Mouse (Mus musculus) cerebellum, adult 11-12 months (tissue): Measurements from ENCODE around the gene Ermp1.
A peak's percentile ranks its signal among the peaks of the same experiment; 100 is the strongest.

Source experiments
- DNase-seq: peaks from one replicate; pipeline ENCODE4 v3.0.0; 2022

The Ermp1 gene

DNA sequence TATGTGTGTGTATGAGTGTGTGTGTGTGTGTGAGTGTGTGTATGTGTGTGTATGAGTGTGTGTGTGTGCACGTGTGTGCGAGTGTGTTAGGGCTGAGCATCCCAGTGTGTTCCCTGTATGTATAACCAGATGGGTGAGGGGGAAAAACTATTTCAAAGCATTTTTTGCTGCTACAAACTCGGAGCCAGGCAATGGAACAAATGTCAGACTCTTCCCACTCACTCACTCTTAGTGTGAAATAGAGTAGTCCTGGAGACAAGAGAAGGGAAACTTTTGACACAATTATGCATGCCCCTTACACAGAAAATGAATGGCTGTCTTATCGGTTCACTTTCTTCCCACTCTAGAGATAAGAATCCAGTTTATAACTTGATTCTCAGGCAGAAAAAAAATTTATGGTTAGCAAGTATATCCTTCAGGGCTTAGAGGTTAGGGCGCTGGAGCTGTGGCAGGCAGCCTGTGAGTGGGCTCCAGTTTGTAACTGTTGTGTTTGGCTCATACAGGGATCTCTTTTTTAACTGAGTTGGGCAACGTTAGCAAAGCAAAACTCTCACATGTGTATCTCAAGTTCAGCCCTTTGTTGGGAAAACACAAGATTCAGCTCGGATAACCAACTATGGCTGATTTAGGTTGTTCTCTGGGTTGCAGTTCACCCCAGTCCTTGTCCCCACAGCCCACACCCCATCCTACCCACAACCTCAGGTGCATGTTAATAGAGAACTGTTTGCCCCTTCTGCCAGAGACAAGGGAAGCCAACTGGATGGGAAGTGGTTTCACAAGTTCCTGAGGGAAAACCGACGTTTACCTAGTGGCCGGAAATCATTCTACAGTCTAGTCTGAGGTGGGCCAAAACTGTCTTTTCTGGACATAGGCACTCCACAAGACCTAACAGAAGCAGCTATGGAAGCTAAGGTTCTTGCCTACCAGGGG is 12.9 kb upstream of the Ermp1 start:
- no peak for DNase-seq

DNA sequence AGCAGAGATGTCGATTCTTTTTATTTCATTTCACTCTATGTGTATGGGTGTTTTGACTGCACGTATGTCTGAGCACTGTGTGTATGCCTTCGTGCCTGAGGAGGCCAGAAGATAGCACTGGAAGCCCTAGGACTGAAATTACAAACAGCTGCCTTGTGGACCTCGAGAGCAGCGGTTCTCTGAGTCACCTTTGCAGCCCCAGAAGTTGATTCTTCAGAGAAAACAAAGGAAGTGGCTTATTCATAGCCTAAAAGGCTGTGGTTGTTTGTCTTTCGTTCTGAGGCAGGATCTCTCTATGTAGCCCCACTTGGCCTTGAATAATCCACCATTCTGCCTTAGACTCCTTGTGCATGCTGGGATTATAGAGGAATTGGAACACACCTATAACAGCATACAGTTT is 11.5 kb upstream of the Ermp1 start:
- no peak for DNase-seq

DNA sequence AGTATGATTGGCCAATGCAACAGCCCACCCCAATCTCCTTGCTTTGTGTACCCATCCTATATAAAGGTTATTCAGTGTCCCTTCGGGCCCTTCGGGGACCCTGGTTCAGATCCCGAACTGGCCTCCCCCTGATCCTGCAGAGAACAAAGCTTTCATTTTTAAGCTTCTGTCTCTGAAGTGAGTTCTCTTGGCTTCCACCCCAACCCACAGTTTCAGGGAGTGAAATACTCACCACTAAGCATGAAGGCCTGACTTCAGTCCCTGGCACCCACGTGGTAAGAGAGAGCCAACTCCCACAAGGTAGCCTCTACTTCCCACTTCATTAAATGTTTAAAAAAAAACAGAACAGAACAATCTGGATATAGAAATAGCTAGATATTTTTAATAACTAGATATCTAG is 10.6 kb upstream of the Ermp1 start:
- no peak for DNase-seq

DNA sequence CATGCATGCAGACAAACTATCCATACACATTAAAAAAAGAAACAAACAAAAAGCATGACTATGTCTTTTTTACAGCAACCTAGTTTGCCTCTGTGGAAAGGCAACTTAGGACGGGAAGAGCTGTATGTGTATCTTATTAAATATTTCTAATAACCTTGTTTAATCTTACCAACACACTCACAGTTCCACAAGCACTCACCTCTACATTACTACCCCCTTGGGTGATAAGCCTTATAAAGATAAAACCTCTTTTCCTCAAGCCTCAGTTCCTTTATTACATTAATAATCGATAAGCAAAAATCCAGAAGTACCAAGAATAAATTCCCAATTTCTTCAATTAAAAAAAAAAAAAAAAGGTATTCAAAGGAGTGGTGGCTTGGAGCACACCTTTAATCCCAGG is 9.3 kb upstream of the Ermp1 start:
- no peak for DNase-seq

DNA sequence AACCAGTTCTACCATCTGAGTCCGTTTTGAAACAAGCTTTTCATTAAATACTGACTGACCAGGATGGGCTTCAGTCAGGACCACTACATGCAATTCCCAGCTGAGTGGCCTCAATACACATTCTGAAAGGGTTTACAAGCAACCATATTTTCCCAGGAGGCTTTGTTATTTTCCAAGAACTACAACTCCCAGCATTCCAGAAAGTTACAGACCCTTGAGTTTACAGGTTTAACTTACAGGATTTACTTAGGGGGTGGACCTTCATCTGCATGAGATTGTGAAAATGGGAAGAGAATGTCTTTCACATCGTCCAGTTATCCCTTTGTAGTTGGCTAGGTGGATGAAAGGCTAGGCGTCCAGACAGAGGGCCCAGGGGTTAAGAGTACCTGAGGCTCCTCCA is 8.8 kb upstream of the Ermp1 start:
- no peak for DNase-seq

DNA sequence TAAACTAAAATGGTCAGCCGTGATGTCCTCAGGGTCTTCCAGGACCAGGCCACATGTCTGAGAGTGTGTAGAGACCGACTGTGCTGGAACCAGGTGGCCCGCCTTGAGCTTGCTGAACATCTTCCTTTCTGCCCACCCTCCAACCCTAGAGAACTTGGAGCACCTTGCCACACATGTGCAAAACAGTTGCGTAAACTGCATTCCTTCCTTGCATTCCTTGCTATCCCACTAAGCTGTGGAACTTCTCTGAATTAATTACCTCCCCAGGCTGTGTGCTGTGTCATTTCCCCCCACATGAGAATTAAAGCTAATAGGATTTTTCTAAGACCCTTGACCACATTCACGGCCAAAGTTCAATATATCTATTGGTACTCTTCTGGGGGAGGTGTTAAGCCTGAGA is 8.4 kb upstream of the Ermp1 start:
- DNase-seq = no peak

DNA sequence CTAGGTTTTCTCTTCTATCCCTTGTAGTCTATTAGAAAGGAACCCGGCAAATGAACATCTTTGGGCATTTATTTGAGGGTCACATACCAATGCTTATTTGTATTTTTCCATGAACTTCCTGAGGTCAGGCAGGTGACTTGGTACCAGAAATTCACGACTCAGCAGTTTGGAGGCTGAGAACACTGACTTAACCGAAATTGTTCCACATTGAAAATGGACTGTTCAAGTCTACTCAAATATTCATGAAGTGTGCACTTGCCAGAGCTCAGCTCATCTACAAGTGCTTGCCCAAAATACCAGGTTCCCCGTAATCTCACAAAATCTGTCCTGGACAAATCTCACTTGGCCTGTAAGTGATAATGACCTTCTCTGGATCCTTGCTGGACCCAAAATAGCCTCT is 7.8 kb upstream of the Ermp1 start:
- no peak for DNase-seq

DNA sequence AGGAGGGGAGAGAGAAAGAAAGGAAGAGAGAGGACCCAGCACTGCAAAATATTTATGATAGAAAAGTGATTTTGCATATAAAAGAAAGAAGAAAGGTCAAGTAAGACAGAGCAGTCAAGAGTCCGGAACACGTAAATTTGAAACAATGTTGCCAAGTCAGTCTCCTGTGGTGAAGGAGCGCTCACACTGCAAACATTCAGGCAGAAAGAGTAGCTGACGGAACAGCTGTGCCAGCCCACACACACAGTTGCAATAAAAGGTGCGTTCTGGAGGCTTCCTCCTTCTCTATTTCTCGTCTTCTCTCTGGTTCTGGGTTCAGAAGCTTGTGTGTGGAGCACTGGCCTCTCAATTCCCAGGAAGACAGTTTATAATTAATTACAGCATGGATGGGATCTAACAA is 6.9 kb upstream of the Ermp1 start:
- DNase-seq = no peak

DNA sequence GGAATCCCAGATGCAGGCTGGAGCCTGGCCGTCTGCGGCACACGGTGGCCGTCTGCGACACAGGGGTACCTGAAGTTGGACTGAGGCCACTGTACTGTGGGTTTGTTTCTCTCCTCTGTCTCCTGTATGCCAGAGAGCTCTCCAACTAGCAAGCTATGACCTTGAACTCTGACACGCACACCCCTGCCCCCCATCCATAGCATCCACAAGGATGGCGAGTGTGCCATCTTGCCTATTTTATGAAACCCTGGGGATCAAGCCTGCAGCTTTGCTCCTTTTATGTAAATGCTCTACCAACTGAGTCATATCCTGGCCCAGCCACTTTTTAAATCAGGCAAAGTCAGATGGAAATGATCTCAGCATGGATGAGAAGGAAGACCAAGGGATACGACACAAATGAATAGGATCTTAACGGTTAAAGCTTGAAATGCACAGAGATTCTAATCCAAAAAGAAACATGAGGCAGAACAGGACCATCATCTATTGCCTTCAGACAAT is 5.6 kb upstream of the Ermp1 start:
- no peak for DNase-seq

DNA sequence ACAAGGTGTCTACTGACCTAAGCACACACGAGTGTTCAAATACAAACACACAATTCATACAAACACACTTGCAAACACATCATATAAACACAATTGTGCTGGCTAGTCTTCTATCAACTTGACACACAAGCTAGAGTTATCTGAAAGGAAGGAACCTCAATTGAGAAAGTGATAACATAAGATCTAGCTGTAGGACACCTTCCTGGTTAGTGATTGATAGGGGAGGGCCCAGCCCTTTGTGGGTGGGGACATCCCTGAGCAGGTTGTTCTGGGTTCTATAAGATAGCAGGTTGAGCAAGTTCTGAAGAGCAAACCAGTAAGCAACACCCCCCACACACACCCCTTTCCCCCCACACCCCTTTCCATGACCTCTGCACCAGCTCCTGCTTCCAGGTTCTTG is 1.5 kb upstream of the Ermp1 start:
- DNase-seq = no peak

DNA sequence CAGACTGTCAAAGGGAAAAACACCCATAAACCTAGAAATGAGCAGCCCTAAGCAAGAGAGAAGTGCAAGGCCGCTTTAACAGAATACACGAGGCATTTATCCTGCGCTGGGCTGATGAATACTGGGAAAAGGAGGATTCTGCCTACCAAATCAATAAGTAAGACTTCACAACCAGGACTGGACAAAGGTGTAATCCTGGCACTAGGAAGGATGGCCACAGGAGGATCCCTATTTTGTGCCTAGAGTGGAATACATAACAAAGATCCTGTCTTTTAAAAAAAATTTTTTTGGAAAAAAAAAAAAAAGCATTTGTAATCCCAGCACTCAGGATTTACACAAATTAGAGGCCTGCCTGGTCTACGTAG is 317 bp upstream of the Ermp1 start:
- no peak for DNase-seq

DNA sequence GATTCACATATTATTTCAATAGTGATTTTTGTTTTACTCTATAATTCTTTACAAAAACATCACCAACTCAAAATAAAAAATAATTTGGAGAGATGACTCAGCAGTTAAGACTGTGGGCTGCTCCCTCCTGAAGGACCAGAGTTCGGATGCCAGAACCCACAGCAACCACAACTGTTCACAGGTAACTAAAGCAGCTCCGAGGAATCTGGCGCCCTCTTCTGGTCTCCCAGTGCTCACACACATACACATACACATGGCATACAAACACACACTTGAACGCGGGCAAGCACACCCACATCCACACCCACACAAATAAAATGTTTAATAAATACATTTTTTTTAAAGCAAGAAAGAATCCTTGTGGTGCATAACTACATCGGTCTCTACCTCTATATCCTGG is 3.5 kb downstream of the Ermp1 start:
- DNase-seq = peak; percentile 16

DNA sequence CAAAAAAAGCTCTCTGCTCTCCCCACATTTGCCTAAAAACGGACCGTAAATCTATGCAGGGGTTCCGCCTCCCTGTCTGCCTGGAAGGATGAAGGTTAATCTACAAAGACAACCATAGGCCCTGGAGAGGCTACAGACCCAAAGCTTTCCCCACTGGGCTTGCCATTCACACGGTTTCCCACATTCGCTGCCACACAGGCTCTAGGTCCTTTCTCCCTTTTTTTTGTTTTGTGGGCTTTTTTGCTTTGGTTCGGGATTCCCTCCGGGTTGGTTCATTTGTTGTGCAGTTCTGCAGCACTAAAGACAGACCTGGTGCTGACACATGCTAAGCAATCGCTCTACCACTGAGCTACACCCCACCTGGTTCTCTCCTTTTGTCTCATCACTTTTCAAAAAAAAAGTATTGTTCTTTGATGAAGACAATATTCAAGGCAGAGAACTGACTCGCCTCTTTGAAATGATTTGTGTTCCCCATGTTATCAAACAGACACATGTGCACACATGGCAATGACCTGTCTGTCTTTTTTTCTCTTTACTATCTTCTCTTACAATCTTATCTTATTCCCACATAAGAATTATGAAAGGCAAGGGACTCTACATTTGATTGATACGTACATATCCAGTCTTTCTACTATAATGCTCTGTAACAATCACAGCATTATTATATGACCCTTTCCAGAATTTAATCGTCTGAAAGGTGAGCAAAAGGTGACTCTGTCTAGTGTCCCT is 4.9 kb downstream of the Ermp1 start:
- no peak for DNase-seq

DNA sequence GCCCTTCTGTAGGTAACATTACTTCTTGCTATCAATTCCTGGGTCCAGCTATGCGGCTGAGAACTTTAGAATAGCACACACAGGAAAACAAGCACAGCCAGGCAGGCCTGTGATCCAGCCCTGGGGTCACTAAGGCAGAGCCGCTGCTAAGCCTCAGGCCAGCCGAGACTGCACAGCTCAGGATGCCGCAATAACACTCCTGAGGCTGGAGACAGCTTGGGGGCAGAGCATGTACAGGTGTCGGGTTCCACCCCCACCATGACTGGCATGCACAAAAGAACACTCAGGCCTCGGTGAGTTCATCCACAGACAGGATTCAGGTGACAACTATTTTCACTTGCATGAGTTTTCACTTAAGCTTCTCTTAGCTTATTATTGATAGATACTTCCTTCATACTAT is 6.0 kb downstream of the Ermp1 start:
- DNase-seq = no peak

DNA sequence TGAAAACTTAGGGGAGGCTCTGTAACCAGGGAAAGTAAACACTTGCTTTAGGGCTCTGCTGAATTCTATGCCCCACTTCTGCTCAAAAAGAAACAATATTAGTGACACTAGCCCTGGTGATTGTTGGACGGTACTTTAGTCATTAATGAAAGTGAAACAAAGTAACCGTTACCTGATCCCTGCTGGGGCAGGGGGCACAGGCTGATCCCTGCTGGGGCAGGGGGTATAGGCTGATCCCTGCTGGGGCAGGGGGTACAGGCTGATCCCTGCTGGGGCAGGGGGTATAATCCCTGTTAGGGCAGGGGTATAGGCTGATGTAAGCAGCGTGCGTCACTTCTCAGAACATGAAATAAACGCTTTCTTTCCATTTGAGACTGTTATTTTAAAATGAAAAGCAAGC is 6.7 kb downstream of the Ermp1 start:
- no peak for DNase-seq

DNA sequence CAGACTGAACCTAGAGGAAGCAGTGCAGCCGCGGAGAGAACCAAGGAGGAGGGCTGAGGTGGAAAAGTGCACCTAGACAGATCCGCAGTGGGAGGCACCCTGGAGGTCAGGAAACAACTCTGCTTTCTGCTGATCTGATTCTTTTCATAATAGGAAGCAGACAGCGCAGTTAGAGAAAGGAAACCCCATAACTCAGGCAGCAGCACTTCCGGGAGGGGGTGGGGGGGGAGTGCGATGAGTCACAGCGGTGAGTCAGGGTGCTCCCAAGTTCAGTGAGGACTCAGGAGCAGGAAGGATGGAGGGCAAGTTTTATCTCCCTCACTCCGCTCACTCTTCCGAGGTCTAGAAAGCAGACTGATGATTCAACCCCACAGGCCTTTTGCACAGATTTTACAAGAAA is 7.2 kb downstream of the Ermp1 start:
- DNase-seq = no peak

DNA sequence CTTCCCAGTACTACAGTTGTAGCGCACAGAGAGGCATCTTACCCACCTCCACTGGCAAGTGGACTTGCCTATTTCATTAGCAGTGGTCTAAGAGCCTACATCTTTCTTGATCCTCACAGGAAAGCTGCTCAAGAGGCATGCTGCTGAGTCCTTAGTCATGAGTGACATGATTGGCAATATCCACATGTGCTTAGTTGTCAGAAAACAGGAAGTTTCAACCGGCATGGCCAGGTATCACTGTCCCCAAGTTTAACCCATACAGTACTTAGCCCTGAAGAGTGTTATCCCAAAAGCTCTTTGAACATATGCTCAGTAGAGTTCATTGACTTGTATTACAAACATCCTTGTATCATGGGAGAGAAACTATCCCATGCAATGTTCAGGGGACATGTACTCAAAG is 36.1 kb downstream of the Ermp1 start:
- DNase-seq = no peak

DNA sequence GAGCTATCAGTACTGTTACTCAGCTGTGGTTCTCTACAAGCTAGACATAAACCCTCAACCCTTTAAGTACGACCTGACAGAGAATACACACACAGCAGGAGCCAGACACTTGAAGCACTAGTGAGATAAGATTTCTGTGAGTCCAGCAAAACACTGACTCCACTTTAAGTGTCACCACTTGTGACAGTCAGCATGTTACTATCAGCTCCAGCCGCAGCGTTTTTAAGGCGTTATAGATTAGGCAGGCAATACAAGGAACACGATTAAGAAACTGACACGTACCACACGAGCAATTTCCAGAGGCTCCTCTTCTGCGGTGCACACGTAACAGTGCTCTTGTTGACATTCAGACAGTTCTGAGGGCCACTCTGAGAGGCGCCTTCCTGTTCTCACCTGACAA is 37.3 kb downstream of the Ermp1 start:
- no peak for DNase-seq

DNA sequence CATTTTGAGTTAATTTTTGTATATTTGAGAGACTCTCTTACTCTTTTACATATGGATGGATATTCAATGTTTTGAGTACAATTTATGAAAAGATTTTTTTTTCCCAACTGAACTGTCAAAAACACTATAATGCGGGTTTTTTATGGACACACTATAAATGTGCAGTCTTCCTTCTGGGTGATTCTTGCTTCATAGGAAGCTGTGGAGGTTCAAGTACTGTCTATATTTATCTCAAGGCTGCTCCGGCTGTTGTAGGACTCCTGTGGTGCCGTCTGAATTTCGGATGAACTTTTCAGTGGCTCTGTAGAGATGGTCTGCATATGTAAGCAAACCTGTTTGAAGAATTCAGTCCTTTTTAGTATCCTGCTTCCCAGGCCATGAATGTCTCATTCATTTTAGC is 40.0 kb downstream of the Ermp1 start:
- DNase-seq = no peak

DNA sequence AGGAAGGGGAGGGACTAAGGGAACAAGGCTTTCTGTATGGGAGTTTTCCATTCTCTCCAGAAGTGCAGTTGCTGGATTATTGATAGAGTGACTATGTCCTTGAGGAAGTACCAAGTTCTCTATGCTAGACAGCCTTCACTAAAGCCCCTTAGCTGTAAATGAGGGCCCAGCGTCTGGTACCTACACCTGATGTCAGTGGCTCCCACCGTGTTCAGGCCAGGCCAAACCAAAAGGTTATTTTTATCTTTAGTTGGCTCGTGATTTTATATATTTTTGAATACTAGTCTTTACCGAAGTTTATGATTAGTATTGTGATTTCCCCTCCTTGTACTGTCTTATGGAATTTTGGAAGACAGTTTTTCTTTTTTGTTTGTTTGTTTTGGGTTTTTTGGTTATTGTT is 40.7 kb downstream of the Ermp1 start:
- DNase-seq = no peak

DNA sequence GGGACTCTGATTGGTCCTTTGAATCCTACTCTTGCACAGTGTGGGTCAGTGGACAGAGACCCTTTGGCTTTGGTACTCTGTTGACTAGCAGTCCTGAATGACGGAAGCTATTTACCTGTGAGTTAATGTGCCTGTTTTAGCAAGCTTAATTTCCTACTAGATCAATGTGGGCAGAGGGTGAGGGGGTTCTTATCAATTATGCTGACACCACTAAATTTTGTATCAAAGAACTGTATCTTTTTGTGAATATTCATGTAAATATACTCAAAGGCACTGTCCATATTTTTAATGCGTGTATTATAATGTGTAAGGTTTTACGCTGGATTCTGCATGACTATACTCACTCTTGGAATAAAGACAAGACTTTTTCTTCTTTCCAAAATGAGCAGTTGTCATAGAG is 43.6 kb downstream of the Ermp1 start:
- no peak for DNase-seq

DNA sequence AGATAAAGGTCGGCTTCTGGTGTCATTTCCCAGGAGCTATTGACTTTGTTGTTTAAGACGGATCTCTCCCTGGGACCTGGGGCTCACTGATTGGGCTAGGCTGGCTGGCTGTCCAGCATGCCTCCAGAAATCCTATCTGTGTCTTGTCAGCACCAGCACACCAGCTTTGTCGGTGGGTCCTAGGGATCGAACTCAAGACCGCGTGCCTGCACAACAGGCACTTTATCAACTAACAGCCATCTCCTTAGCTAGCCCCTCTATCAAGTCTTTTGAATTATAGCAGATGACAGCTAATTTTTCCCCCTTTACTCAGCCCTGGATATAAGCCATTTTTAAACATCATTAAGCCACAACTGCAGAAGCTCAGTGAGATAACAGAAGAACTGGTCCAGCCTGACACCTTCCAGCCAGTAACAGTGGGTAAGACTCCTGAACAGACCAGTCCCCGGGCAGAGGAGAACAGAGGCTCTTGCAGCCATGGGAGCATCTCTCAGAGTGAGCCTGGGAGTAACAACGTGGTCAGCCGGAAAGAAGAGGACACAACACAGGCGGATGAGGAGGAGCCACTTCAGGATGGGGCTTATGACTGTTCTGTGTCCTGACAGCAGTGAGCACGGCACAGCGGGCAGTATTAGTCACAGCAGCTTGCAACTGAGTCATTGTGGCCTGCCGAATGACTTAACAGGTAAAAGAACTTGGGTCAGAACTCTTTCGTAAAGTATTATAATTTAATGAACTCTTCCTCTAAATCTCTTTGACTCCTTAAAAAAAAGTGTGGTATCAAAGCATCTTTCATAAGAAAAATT is 44.5 kb downstream of the Ermp1 start:
- DNase-seq = no peak

DNA sequence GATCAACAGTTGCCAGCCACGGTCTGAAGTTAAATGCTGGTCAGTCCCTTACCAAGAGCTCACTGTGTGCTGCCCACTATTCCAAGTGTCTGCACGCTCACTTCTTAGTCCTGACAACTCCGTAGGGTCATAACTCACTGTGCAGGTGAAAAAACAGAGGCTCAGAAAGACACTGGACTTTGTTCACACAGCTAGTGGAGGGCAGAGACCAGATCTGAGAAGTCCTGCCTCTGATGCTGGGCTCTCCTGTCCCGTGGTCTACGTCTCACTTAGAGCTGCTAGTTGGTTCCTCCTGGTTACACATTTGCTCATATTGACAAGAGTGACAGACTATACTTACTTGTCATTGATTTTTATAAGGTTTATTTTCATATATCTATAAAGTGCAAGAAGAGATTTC is 49.2 kb downstream of the Ermp1 start:
- no peak for DNase-seq

DNA sequence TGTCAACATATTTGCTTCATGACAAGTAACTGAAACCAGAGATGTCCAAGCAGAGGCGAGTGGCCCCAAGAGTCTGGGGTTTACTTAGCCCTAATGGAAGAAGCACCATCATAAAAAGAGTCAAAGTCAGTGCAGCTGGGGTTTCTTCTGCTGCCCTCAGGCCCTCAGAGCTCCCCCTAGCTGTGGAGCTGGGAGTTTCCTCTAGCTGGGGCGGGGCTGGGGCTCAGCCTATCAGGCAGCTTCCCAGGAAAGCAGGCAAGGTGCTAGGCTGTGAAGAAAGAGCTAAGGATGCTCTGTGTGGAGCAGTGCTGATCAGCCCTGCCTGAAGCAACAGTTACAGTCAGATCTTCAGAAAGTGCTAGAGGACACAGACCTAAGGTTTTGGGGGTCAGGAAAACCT is 51.2 kb downstream of the Ermp1 start:
- DNase-seq = no peak
